Mouse (Mus musculus) MEL (cell line): ENCODE data around the gene AI837181. TPM values are rescaled to one million over a fixed set of nuclear protein-coding genes. Genes with fewer than 3 reads are reported as not detected.

Experiments used
- DNase-seq: peaks from one replicate; pipeline ENCODE4 v3.0.0; 2011; ENCODE audit warnings: low read depth, low spot score
- H3K27ac ChIP-seq: 2 replicates; pipeline ENCODE4 v1.5.1; 2012; ENCODE audit warnings: low read depth, mild to moderate bottlenecking, control low read depth, low read length, moderate library complexity; ENCODE audit not compliant: control insufficient read depth
- H3K27me3 ChIP-seq, 2 experiments: fragments of 150-350 bp in 1 of 2; sonication (generic) in 1 of 2; 2 replicates each; pipeline ENCODE4 v1.6.1; 2012; ENCODE audit warnings: low read length in 2 of 2, mild to moderate bottlenecking in 2 of 2, improper control_type of control experiment in 1 of 2, moderate library complexity in 1 of 2; ENCODE audit not compliant: insufficient read depth in 2 of 2, control insufficient read depth in 1 of 2
- H3K36me3 ChIP-seq, 2 experiments: 2 replicates each; pipeline ENCODE4 v1.6.1; 2012 to 2014; ENCODE audit warnings: low read length in 2 of 2, improper control_type of control experiment in 1 of 2, inconsistent platforms in 1 of 2, mild to moderate bottlenecking in 1 of 2; ENCODE audit not compliant: insufficient read depth in 2 of 2, control insufficient read depth in 1 of 2
- H3K4me1 ChIP-seq, 2 experiments: fragments of 150-350 bp in 1 of 2; sonication (generic) in 1 of 2; 2 replicates each; pipeline ENCODE4 v1.6.1; 2012; ENCODE audit warnings: low read length in 2 of 2, improper control_type of control experiment in 1 of 2, mild to moderate bottlenecking in 1 of 2; ENCODE audit not compliant: insufficient read depth in 2 of 2, control insufficient read depth in 1 of 2
- H3K4me3 ChIP-seq, 2 experiments: fragments of 150-350 bp in 1 of 2; sonication (generic) in 1 of 2; 2 replicates each; pipeline ENCODE4 v1.5.1; 2012; ENCODE audit warnings: low read depth in 2 of 2, low read length in 2 of 2, mild to moderate bottlenecking in 2 of 2, moderate library complexity in 2 of 2, control low read depth in 1 of 2, improper control_type of control experiment in 1 of 2; ENCODE audit not compliant: control insufficient read depth in 1 of 2, insufficient read depth in 1 of 2
- H3K79me2 ChIP-seq: 2 replicates; pipeline ENCODE4 v1.6.1; 2012; ENCODE audit warnings: mild to moderate bottlenecking, low read length, moderate library complexity; ENCODE audit not compliant: control insufficient read depth, poor library complexity, insufficient read depth
- H3K9ac ChIP-seq: 2 replicates; pipeline ENCODE4 v1.6.1; 2012; ENCODE audit warnings: low read depth, mild to moderate bottlenecking, control low read depth, low read length, moderate library complexity; ENCODE audit not compliant: control insufficient read depth, poor library complexity, severe bottlenecking
- H3K9me3 ChIP-seq: fragments of 150-350 bp; sonication (generic); replicated peaks from 2 replicates; pipeline ENCODE4 v1.6.1; 2012; ENCODE audit warnings: mild to moderate bottlenecking, low read length, improper control_type of control experiment, moderate library complexity; ENCODE audit not compliant: insufficient read depth
- BHLHE40 ChIP-seq: IDR thresholded peaks from 2 replicates; pipeline ENCODE4 v1.6.1; 2012; ENCODE audit warnings: low read depth, mild to moderate bottlenecking, inconsistent platforms, low read length, improper control_type of control experiment, borderline replicate concordance
- CHD1 ChIP-seq: IDR thresholded peaks from 2 replicates; pipeline ENCODE4 v1.6.1; 2012; ENCODE audit warnings: low read depth, mild to moderate bottlenecking, inconsistent platforms, low read length, improper control_type of control experiment
- CTCF ChIP-seq, 3 experiments: IDR thresholded peaks in 2 of 3; conservative IDR thresholded peaks in 1 of 3; 2 replicates each; pipeline ENCODE4 v1.5.1; 2011 to 2012; ENCODE audit warnings: low read length in 3 of 3, low read depth in 2 of 3, mild to moderate bottlenecking in 2 of 3, improper control_type of control experiment in 1 of 3, inconsistent platforms in 1 of 3, mixed read lengths in 1 of 3, moderate library complexity in 1 of 3; ENCODE audit not compliant: control insufficient read depth in 1 of 3, insufficient read depth in 1 of 3, poor library complexity in 1 of 3, severe bottlenecking in 1 of 3
- E2F4 ChIP-seq: IDR thresholded peaks from 2 replicates; pipeline ENCODE4 v1.6.1; 2011; ENCODE audit warnings: low read depth, low read length, improper control_type of control experiment, borderline replicate concordance
- ELF1 ChIP-seq: IDR thresholded peaks from 2 replicates; pipeline ENCODE4 v1.6.1; 2014; ENCODE audit warnings: low read depth, mild to moderate bottlenecking, inconsistent platforms, low read length, improper control_type of control experiment, moderate library complexity
- EP300 ChIP-seq, 2 experiments: IDR thresholded peaks; 2 replicates each; pipeline ENCODE4 v1.6.1; 2011; ENCODE audit warnings: improper control_type of control experiment in 2 of 2, low read length in 2 of 2, low read depth in 1 of 2, mild to moderate bottlenecking in 1 of 2
- GABPA ChIP-seq: IDR thresholded peaks from 2 replicates; pipeline ENCODE4 v1.6.1; 2012; ENCODE audit warnings: low read depth, mild to moderate bottlenecking, inconsistent platforms, low read length, improper control_type of control experiment, moderate library complexity
- GATA1 ChIP-seq: IDR thresholded peaks from 2 replicates; pipeline ENCODE4 v1.6.1; 2011; ENCODE audit warnings: low read depth, low read length, improper control_type of control experiment
- HCFC1 ChIP-seq: IDR thresholded peaks from 2 replicates; pipeline ENCODE4 v1.6.1; 2012; ENCODE audit warnings: low read depth, mild to moderate bottlenecking, inconsistent platforms, low read length, improper control_type of control experiment, moderate library complexity
- KAT2A ChIP-seq: conservative IDR thresholded peaks from 2 replicates; pipeline ENCODE4 v1.6.1; 2012; ENCODE audit warnings: low read depth, low read length, improper control_type of control experiment, inconsistent platforms
- MAFK ChIP-seq: IDR thresholded peaks from 2 replicates; pipeline ENCODE4 v1.6.1; 2011; ENCODE audit warnings: low read depth, mild to moderate bottlenecking, low read length, improper control_type of control experiment, borderline replicate concordance
- MAX ChIP-seq: IDR thresholded peaks from 2 replicates; pipeline ENCODE4 v1.6.1; 2011; ENCODE audit warnings: low read length, improper control_type of control experiment
- MAZ ChIP-seq: IDR thresholded peaks from 2 replicates; pipeline ENCODE4 v1.6.1; 2012; ENCODE audit warnings: low read depth, mild to moderate bottlenecking, inconsistent platforms, low read length, improper control_type of control experiment
- MEF2A ChIP-seq: IDR thresholded peaks from 2 replicates; pipeline ENCODE4 v1.6.1; 2014; ENCODE audit warnings: low read depth, mild to moderate bottlenecking, inconsistent platforms, low read length, improper control_type of control experiment; ENCODE audit not compliant: poor library complexity, insufficient replicate concordance, severe bottlenecking; ENCODE audit errors: extremely low read depth
- MXI1 ChIP-seq: IDR thresholded peaks from 2 replicates; pipeline ENCODE4 v1.6.1; 2011; ENCODE audit warnings: mild to moderate bottlenecking, low read depth, low read length, improper control_type of control experiment
- MYB ChIP-seq: IDR thresholded peaks from 2 replicates; pipeline ENCODE4 v1.6.1; 2011; ENCODE audit warnings: mild to moderate bottlenecking, low read depth, low read length, improper control_type of control experiment
- MYC ChIP-seq: IDR thresholded peaks from 2 replicates; pipeline ENCODE4 v1.6.1; 2011; ENCODE audit warnings: low read depth, mild to moderate bottlenecking, low read length, improper control_type of control experiment, moderate library complexity
- NELFE ChIP-seq: IDR thresholded peaks from 2 replicates; pipeline ENCODE4 v1.6.1; 2011; ENCODE audit warnings: low read depth, low read length, improper control_type of control experiment
- NRF1 ChIP-seq: IDR thresholded peaks from 2 replicates; pipeline ENCODE4 v1.6.1; 2014; ENCODE audit warnings: low read depth, mild to moderate bottlenecking, inconsistent platforms, low read length, improper control_type of control experiment, moderate library complexity; ENCODE audit not compliant: poor library complexity, insufficient read depth, severe bottlenecking
- POLR2A ChIP-seq, 2 experiments: IDR thresholded peaks; 2 replicates each; pipeline ENCODE4 v1.6.1; 2011 to 2012; ENCODE audit warnings: low read length in 2 of 2, mild to moderate bottlenecking in 2 of 2, control low read depth in 1 of 2, improper control_type of control experiment in 1 of 2, low read depth in 1 of 2, moderate library complexity in 1 of 2; ENCODE audit not compliant: control insufficient read depth in 1 of 2, insufficient read depth in 1 of 2, poor library complexity in 1 of 2
- POLR2AphosphoS2 ChIP-seq: IDR thresholded peaks from 2 replicates; pipeline ENCODE4 v1.6.1; 2011; ENCODE audit warnings: low read length, improper control_type of control experiment
- POLR2AphosphoS5 ChIP-seq: IDR thresholded peaks from 2 replicates; pipeline ENCODE4 v1.6.1; 2012; ENCODE audit warnings: low read depth, borderline replicate concordance, mild to moderate bottlenecking, inconsistent platforms, low read length, moderate library complexity, mixed read lengths
- RAD21 ChIP-seq: IDR thresholded peaks from 2 replicates; pipeline ENCODE4 v1.6.1; 2011; ENCODE audit warnings: mild to moderate bottlenecking, low read depth, low read length, improper control_type of control experiment
- RCOR1 ChIP-seq: IDR thresholded peaks from 2 replicates; pipeline ENCODE4 v1.6.1; 2012; ENCODE audit warnings: low read depth, mild to moderate bottlenecking, inconsistent platforms, low read length, improper control_type of control experiment
- SIN3A ChIP-seq: IDR thresholded peaks from 2 replicates; pipeline ENCODE4 v1.6.1; 2012; ENCODE audit warnings: low read length, improper control_type of control experiment, inconsistent platforms
- SMC3 ChIP-seq: IDR thresholded peaks from 2 replicates; pipeline ENCODE4 v1.6.1; 2011; ENCODE audit warnings: low read depth, low read length, improper control_type of control experiment
- TAL1 ChIP-seq: IDR thresholded peaks from 2 replicates; pipeline ENCODE4 v1.6.1; 2012; ENCODE audit warnings: mild to moderate bottlenecking, inconsistent platforms, low read length, moderate library complexity, mixed read lengths
- TCF12 ChIP-seq: IDR thresholded peaks from 2 replicates; pipeline ENCODE4 v1.6.1; 2014; ENCODE audit warnings: low read depth, mild to moderate bottlenecking, inconsistent platforms, low read length, improper control_type of control experiment, moderate library complexity
- UBTF ChIP-seq: IDR thresholded peaks from 2 replicates; pipeline ENCODE4 v1.6.1; 2012; ENCODE audit warnings: low read depth, mild to moderate bottlenecking, inconsistent platforms, low read length, improper control_type of control experiment, moderate library complexity, borderline replicate concordance; ENCODE audit not compliant: insufficient read depth
- USF1 ChIP-seq: IDR thresholded peaks from 2 replicates; pipeline ENCODE4 v1.6.1; 2014; ENCODE audit warnings: low read depth, mild to moderate bottlenecking, inconsistent platforms, low read length, improper control_type of control experiment, moderate library complexity
- USF2 ChIP-seq, 2 experiments: IDR thresholded peaks; 2 replicates each; pipeline ENCODE4 v1.6.1; 2011 to 2012; ENCODE audit warnings: improper control_type of control experiment in 2 of 2, low read length in 2 of 2, borderline replicate concordance in 1 of 2, inconsistent platforms in 1 of 2, low read depth in 1 of 2, mild to moderate bottlenecking in 1 of 2; ENCODE audit not compliant: insufficient read depth in 1 of 2
- ZC3H11A ChIP-seq: IDR thresholded peaks from 2 replicates; pipeline ENCODE4 v1.6.1; 2012; ENCODE audit warnings: low read depth, mild to moderate bottlenecking, inconsistent platforms, low read length, improper control_type of control experiment
- ZKSCAN1 ChIP-seq: IDR thresholded peaks from 2 replicates; pipeline ENCODE4 v1.6.1; 2012; ENCODE audit warnings: low read depth, mild to moderate bottlenecking, inconsistent platforms, low read length, improper control_type of control experiment, moderate library complexity
- ZMIZ1 ChIP-seq: IDR thresholded peaks from 2 replicates; pipeline ENCODE4 v1.6.1; 2012; ENCODE audit warnings: low read depth, mild to moderate bottlenecking, inconsistent platforms, low read length, improper control_type of control experiment, moderate library complexity
- ZNF384 ChIP-seq: IDR thresholded peaks from 2 replicates; pipeline ENCODE4 v1.6.1; 2012; ENCODE audit warnings: low read depth, mild to moderate bottlenecking, inconsistent platforms, low read length, improper control_type of control experiment
- polyA plus RNA-seq, 2 experiments: library from polyadenylated mRNA; stranded (reverse) in 1 of 2; unstranded in 1 of 2; fragments of >175 nt in 1 of 2; fragments of >200 nt in 1 of 2; gene quantifications; 2 replicates each; pipeline versions ENCODE4 v1.2.1 to v1.2.4; 2012; ENCODE audit warnings: low replicate concordance in 2 of 2, low read depth in 1 of 2; ENCODE audit not compliant: insufficient read length in 2 of 2, insufficient read depth in 1 of 2, missing spikeins in 1 of 2
- total RNA-seq: library from RNA; depleted of rRNA; stranded (reverse); fragments of 300-350 nt; gene quantifications from 2 replicates; pipeline ENCODE4 v1.2.3, GENCODE M21; 2012

AI837181 gene
- total and polyA plus RNA-seq, 3 experiments, result 8.9 to 41.3 TPM; not detected in 1

DNA sequence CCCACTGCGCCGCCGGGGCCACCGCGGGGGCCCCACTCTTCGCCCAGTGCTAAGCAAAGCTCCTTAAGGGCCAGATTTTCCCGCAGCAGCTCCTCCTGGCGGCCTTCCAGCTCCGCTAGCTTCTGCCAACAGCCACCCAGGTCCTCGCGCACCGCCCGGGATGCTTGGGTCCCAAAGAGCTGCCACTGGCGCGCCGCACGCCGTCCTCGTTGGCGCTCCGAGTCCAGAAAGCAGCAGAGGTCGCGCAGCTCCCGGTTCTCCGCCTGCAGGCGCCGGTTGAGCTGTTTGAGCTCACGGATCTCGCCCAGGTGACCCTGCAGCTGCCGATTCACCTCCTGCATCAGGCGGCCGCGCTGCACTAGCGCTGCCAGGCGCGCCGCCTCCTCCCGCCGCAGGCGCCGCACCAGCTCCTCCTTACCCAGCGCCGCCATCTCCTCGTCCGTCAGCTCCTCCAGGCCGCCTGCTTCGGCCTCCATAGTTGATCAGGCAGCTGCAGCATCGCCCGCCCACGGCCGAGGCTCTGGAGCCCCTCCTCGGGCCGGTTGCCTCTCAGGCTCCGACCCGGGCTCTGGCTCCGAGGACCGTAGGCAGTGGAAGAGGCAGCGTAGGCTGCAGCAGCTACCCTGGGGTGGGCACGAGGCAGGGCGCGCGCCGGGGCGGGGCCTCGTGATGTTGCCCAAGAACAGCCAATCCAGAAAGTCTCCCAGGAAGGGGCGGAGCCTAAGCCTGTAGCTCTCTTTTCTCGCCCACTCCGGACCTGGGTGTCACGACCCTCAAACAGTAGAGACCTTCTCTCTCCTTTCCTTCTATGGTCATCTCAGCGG is 32.2 kb downstream of the AI837181 start:
- Histone ChIP-seq H3K79me2 (peaks cover 18% of the 10 kb centered on the region), H3K4me3 (peak overlapping the region; percentile 77), H3K36me3 (peaks cover 0 to 5% of the 10 kb centered on the region in 2 experiments; a peak in 2 of 4 replicates), H3K27ac (peak overlapping the region; percentile 51), H3K9me3 (no peaks in the 10 kb centered on the region), H3K4me1 (peaks cover 0 to 31% of the 10 kb centered on the region in 2 experiments), H3K9ac (peak overlapping the region; percentile 89), H3K27me3 (no peaks in the 10 kb centered on the region)
- DNase-seq, result peak; percentile 96
- TF ChIP-seq MAX (peak; percentile 81), TAL1 (no peak), MAFK (no peak), BHLHE40 (no peak), ZC3H11A (no peak), POLR2AphosphoS5 (no peak), TCF12 (peak; percentile 29; the same call in 1 of the 2 replicates), MXI1 (peak; percentile 74), ELF1 (peak; percentile 6; the same call in 1 of the 2 replicates), HCFC1 (no peak), MYC (peak; percentile 48; the same call in 1 of the 2 replicates), KAT2A (no peak), CTCF (IDR thresholded peaks at IDR 0.05 in 2 of 3, conservative IDR thresholded peaks at IDR 0.05 in 1 of 3; ENCODE audit: control insufficient read depth in 1 of 3, insufficient read depth in 1 of 3, low read depth in 2 of 3, low read length in 3 of 3, poor library complexity in 1 of 3, severe bottlenecking in 1 of 3) (0 out of 6 replicates have a peak, but pooled peaks of 1 of the 3 experiments have one; percentile 9), SIN3A (peak; percentile 66), EP300 (IDR thresholded peaks at IDR 0.05; ENCODE audit: low read depth in 1 of 2, low read length in 2 of 2) (no peak), NELFE (peak; percentile 87), POLR2AphosphoS2 (0 out of 2 replicates have a peak, but pooled peaks have one; percentile 68), POLR2A (IDR thresholded peaks at IDR 0.05; ENCODE audit: control insufficient read depth in 1 of 2, insufficient read depth in 1 of 2, low read depth in 1 of 2, low read length in 2 of 2, poor library complexity in 1 of 2) (peak; percentile 79 to 89), SMC3 (no peak), GABPA (no peak), UBTF (no peak; the same call in 1 of the 2 replicates), ZNF384 (no peak), GATA1 (no peak), ZKSCAN1 (no peak), USF1 (peak; percentile 67; the same call in 1 of the 2 replicates), ZMIZ1 (peak; percentile 76), MAZ (no peak), RCOR1 (no peak), USF2 (IDR thresholded peaks at IDR 0.05; ENCODE audit: borderline replicate concordance in 1 of 2, insufficient read depth in 1 of 2, low read depth in 1 of 2, low read length in 2 of 2) (no peak), MEF2A (no peak), E2F4 (no peak), MYB (no peak), RAD21 (no peak), NRF1 (no peak), CHD1 (no peak)
